Mouse (Mus musculus) heart, postnatal 0 days (tissue): ENCODE measurements around the gene Ldah.

Experiments
- CTCF ChIP-seq: IDR thresholded peaks from 2 replicates; pipeline ENCODE4 v1.5.1; 2016; ENCODE audit warnings: antibody characterized with exemption, control low read depth, low read depth
- EP300 ChIP-seq: IDR thresholded peaks from 2 replicates; pipeline ENCODE4 v1.6.1; 2016; ENCODE audit warnings: antibody characterized with exemption, low read depth

DNA sequence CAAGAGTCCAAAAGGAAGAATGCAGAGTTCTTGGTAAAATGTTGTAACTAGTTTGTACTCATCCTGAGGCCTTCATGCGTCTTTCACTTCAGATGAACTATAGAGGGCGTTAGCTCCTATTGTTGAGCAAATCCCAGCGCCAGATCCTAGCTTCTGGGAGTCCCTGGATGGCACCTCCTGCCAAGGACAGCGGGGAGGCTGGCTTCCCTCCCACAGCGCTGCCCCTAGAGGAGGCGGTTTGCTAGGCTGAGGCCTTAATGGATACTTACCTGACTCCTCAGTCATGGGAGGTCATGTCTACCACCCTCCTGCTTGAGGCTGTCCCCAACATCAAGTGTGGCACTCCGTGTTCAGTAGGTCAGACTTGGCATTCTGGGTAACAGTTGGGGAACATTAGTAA, 121.3 kb downstream of the Ldah start:
- 0 out of 2 replicates have a peak, but pooled peaks have one; percentile 19 for TF ChIP-seq CTCF
- TF ChIP-seq EP300, result no peak
